Mouse (Mus musculus): ENCODE data around the gene Mxd4.

DNA sequence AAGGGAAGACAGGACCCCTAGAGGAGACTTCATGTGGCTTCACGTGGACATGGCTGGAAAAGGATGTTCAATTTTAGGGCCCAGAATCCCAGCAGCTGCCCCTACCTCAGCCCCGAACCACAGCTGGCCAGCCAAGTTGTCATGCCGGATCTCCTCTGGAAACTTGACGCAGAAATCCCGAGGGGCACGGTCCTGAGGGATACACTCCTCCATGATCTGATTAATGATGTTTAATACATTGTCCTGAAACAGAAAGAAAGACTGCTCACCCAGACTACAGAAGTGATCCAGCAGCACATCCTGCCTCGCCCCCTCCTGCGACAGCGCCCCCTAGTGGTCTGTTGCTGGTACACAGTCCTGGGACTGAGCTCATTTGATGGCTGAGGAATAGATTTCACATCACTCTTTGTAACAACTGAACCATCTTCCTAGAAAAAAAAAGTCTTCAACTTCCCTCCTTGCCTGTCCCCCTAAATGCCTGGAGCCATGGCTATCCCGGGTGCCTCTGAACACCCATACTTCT, 48.4 kb upstream of the Mxd4 start:
- TF ChIP-seq CTCF (IDR thresholded peaks at IDR 0.05; ENCODE audit: borderline replicate concordance, insufficient read depth, low read length) (peak; percentile 63; the same call in 1 of the 2 replicates), POLR2A (IDR thresholded peaks at IDR 0.05; ENCODE audit: low read depth, low read length) (no peak)

Data from embryonic fibroblast, embryonic 13.5 days (primary cell).